Comparison of ENCODE assay signal across 8 mouse cellular contexts in genomic region chr4:40722011-40722666, GRCm38 (mm10). TPM values are rescaled to one million over a fixed set of nuclear protein-coding genes. Genes with fewer than 3 reads are reported as not detected.
DNase-seq lines count a peak whose midpoint lies in the region; ATAC-seq lines count a peak whose summit lies in the region.

Gene Dnaja1 (plus strand): TSS chr4:40722150.

- peaks cover 13% of the 10 kb centered on the region for H3K36me3 ChIP-seq in hindbrain, embryonic 16.5 days (ENCODE audit: control insufficient read depth, insufficient read depth, low read length)
- H3K36me3 ChIP-seq in macrophage (ENCODE audit: inconsistent target): peaks cover 23% of the 10 kb centered on the region; the same call in 1 of the 2 replicates

- no peaks in the 10 kb centered on the region for H3K27me3 ChIP-seq in hindbrain, embryonic 16.5 days (replicated peaks; ENCODE audit: control insufficient read depth, insufficient read depth, low read length)

- peak; percentile 69 for DNase-seq in WW6 (ENCODE audit: low read depth, low spot score)
- DNase-seq in cerebellum, postnatal 4 days (ENCODE audit: low spot score in 2 of 2): peak; percentile 97 to 99
- peak; percentile 95 for DNase-seq in gastrocnemius, adult 18-20 months (ENCODE audit: low spot score)
- DNase-seq in left cerebral cortex, adult 18-20 months (ENCODE audit: low spot score in 2 of 2): peak; percentile 98 to 99
- DNase-seq in right cerebral cortex, adult 18-20 months: peak; percentile 97
- peak; percentile 97 for DNase-seq in urinary bladder, postnatal 10 days (ENCODE audit: low spot score)

- H3K4me3 ChIP-seq in hindbrain, embryonic 16.5 days (ENCODE audit: low read length): peak within 1 kb of the TSS; percentile 59
- peak within 1 kb of the TSS; percentile 77 for H3K4me3 ChIP-seq in macrophage (ENCODE audit: inconsistent target)

- H3K4me2 ChIP-seq in hindbrain, embryonic 16.5 days (ENCODE audit: low read length): peak within 1 kb of the TSS; percentile 86

- H3K27ac ChIP-seq in hindbrain, embryonic 16.5 days (ENCODE audit: low read depth, low read length): peak within 1 kb of the TSS; percentile 99
- H3K27ac ChIP-seq in macrophage: peak within 1 kb of the TSS; percentile 91

- peak; percentile 94 for ATAC-seq in hindbrain, embryonic 16.5 days

- peaks cover 31% of the 10 kb centered on the region for H3K4me1 ChIP-seq in hindbrain, embryonic 16.5 days (ENCODE audit: control insufficient read depth, insufficient read depth, low read depth, low read length)

- peaks cover 43% of the 10 kb centered on the region for H3K79me2 ChIP-seq in macrophage (ENCODE audit: inconsistent target)

- peak within 1 kb of the TSS; percentile 92 for H3K9ac ChIP-seq in hindbrain, embryonic 16.5 days (ENCODE audit: low read depth, low read length)

- WGBS in hindbrain, embryonic 16.5 days: under 1% methylated on average over 54 of the region's 54 CpGs
- WGBS in macrophage (ENCODE audit: missing documents): 2% methylated on average over 38 of the region's 54 CpGs

- no peaks in the 10 kb centered on the region for H3K9me3 ChIP-seq in hindbrain, embryonic 16.5 days (ENCODE audit: control insufficient read depth, low read length)

RNA-seq across cellular contexts. Expression of gene Dnaja1, which starts in this region (rescaled TPM):
- total RNA-seq in gastrocnemius, adult 18-20 months (2021): 10 to 100 TPM; 39.6 to 66.8 TPM
- polyA plus RNA-seq in hindbrain, embryonic 16.5 days (2015; fragmentation: Nextera tagmentation; extraction: Ambion mirVana): 625 and 673 TPM in 2 replicates
- total RNA-seq in left cerebral cortex, adult 18-20 months (2021): 100 to 1,000 TPM; 295 to 302 TPM
- 100 to 1,000 TPM in 25 of 26 experiments, 10 to 100 TPM in 1; 100.0 to 336 (median 180) TPM for total RNA-seq in macrophage (2018; cell fraction: chromatin; rRNA removed)
- total RNA-seq in macrophage (2018; cell fraction: cytosol; rRNA removed): 100 to 1,000 TPM; 110 to 274 (median 216) TPM
- total RNA-seq in macrophage (2018; cell fraction: nucleus; rRNA removed): 100 to 1,000 TPM; 113 to 276 (median 191) TPM
- 166 to 355 TPM (median 180 TPM) in 3 replicates for polyA plus RNA-seq in macrophage (2018)

Comparison
In these comparisons a context has a peak if more than half of its experiments do, and no peak if none do; other contexts are left out.
1. Peak in every context shown above with its lines: DNase-seq, ATAC-seq, H3K4me3 ChIP-seq and H3K27ac ChIP-seq.
2. RNA of gene Dnaja1 (total RNA-seq): 295 to 302 TPM in left cerebral cortex, adult 18-20 months; 39.6 to 66.8 TPM in gastrocnemius, adult 18-20 months; every median in the first group is over 4 times any median in the second.